Mouse (Mus musculus): ENCODE data around the gene Aurkb. TPM values are rescaled to one million over a fixed set of nuclear protein-coding genes. Genes with fewer than 3 reads are reported as not detected.

The Aurkb gene
- polyA plus RNA-seq, 1 experiment from 2014 or later: 154 TPM

DNA sequence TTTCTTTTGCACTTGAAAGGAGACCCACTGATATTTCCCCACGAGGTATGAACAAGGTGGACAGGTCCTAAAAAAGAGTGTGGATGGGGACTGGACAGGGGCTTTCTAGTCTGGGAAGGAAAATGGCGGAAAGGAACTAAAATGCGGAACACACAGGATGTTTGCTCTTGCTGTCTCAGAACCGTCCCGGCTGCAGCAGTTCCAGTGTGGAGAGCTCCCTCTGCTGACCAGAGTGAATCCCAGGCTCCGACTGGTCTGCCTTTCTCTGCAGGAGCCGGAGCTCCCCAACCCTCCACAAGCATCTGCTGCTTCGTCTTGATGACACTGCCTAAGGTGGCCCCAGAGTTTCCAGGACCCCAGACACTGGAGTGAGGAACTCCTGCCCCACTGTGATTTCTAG is 9.6 kb upstream of the Aurkb start:
- DNase-seq (ENCODE audit: low spot score): peak; percentile 80

DNA sequence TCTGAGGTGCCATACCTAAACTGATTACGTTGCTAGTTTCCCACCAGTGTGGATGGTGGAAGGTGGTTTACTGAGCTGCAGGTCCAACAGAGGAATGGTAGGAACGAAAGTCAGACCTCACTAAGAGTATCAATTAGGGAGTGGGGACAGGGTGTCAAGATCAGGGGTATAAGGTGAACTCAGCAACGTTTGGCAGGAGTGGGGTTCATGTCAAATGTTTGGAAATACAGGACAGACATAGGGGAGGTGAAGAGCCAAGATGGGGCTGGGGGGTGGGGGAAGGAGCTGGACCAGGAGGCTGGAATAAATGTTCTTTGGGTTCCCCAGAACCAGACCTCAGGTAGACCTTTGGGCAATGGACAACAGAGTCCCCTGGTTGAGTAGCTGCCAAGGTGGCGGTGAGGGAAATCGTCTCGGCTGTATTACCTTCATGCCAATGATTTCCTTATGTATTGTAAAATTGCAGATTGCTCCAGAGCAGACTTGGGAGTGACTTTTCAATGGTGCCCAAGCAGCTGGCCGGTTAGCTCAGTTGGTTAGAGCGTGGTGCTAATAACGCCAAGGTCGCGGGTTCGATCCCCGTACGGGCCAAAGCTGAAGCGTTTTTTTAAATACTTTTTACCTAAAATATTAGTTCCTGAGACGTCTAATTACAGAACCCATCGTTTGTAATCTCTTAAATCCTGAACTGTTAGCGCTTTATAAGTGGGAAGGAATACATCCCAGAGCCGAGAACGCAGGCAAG is 8.8 kb upstream of the Aurkb start:
- peak; percentile 85 for DNase-seq (ENCODE audit: low spot score)

DNA sequence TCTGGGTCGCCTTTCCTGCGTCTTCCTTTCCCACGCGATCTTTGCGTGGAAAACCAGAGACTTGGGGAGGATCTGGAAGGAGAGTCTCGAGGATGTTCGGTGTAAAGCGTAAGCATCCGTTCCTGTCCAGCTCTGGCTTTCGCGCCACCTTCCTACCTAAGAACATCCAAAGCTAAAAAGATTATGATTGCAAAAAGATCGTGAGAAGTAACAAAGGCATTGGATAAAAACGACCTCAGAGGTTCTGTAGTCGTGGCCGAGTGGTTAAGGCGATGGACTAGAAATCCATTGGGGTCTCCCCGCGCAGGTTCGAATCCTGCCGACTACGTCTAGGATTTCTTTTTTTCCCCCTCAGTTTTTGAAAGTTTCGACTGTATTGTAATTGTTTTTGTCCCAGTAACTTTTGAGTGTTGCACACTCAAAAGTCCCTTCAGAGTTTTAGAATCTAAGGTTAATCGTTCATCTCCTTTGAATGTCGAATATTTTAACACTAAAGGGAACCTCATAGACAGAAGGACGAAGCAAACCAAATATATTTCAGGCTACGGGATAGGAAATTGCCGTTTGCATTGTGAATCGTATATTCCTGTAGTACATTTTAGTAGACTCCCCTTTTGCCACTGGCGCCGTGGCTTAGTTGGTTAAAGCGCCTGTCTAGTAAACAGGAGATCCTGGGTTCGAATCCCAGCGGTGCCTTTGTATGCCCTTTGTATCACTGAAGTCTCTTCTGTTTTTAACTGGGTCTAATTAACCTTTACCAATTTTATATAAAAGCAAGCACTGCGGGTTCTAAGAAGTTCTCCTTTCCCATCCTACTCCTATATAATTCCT is 8.0 kb upstream of the Aurkb start:
- peak; percentile 90 for DNase-seq (ENCODE audit: low spot score)

- no peak for DNase-seq (ENCODE audit: low spot score)
Observed at GRCm38 (mm10) chr11:69038173-69038572, 7.3 kb upstream of the Aurkb start.

DNA sequence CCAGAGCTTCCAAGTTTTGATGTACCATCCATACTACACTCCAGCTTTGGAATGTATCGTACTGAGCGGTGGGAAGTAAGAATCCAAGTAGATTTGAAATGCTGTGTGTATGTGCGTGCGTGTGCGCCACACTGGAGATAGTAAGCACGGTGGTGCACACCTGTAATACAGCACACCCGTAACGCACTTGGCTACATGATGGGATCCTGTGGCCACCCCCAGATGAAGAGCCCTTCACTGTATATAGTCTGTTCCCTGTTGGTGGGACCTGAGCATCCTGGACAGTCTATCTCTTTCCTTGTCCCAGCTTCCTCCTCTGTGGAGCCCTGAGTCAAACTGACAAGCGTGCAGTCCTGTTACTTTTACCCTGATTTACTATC is 938 bp downstream of the Aurkb start:
- no peak for DNase-seq (ENCODE audit: low spot score)

DNA sequence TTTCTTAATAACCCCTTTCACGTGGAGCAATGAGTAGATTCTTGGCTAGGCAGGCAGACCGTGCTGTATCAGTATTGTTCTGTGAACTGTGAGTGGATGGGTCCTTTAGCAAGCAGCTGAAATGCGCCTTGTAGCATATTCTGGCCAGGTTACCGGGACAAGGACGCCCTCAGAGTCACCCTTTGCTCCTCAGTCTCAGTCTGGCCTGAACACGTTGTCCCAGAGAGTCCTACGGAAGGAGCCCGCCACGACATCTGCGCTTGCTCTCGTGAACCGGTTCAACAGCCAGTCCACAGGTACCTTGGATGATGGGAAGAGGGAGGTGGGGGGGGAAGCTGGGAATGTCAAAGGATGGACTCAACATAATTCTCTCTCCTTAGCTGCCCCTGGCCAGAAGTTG is 2.1 kb downstream of the Aurkb start:
- DNase-seq (ENCODE audit: low spot score): no peak

- DNase-seq (ENCODE audit: low spot score): no peak
Observed at GRCm38 (mm10) chr11:69048151-69048550, 2.7 kb downstream of the Aurkb start.

- no peak for DNase-seq (ENCODE audit: low spot score)
Observed at GRCm38 (mm10) chr11:69050748-69051147, 5.3 kb downstream of the Aurkb start.

- DNase-seq (ENCODE audit: low spot score): no peak
Observed at GRCm38 (mm10) chr11:69051771-69052170, 6.3 kb downstream of the Aurkb start.

DNA sequence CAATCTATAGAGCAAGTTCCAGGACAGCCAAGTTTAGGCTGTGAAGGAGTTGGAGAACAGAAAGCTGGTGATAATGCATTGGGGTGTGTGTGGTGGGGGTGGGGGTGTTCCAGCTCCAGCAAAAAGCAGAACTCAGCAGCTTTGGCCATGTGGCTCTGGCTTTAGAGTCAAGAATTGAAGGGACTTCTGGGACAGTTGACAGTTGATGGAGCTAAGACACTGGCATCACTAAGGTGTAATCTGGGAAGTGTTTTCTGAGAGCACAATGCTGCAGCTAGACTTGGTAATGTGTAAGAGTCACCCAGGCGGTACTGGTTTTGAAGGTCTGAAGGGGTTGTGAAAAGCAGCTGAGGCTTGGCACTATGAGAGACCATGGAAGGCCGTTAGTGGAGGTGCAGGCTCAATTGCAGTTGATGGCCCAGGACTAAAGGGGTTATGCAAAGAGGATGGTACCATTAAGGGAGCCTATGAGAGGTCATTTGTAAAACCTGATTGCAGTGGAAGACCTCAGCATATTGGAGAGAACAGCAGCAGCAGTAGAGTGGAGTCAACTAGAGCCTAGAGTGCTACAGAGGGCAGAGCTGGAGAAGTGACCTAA is 7.5 kb downstream of the Aurkb start:
- DNase-seq (ENCODE audit: low spot score): no peak

DNA sequence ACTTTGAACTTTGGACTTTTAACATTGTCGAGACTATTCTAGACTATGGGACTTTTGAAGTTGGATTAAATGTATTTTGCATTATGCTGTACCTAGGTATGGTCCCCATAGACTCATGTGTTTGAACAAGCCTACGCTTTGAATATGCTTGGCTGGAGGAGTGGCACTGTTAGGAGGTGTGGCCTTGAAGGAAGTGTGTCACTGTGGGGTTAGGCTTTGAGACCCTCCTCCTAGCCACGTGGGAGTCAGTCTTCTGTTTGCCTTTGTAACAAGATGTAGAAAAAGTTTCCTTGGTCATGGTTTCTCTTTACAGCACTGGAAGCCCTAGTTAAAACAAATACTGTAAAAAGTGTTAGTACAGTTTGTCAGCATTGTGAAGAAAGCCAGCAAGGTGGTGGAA is 8.4 kb downstream of the Aurkb start:
- peak; percentile 54 for DNase-seq (ENCODE audit: low spot score)

DNA sequence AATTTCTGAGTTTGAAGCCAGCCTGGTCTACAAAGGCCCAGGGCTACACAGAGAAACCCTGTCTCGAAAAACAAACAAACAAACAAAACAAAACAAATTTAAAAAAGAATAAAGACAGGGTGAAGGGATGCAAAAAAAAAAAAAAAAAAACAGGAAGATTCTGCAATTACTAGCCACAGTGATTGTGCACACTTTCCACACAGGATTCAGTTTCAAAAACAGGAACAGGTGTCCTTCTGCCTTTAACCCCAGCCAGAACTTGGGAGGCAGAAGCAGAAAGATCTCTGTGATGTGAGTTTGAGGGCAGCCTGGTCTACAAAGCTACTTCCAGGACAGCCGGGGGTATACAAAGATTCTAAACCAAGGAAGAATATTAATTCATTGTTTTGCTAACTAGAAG is 12.8 kb downstream of the Aurkb start:
- no peak for DNase-seq (ENCODE audit: low spot score)

GRCm38 (mm10) chr11:69058729-69059356 is 13.4 kb downstream of the Aurkb start:
- DNase-seq (ENCODE audit: low spot score): no peak

DNA sequence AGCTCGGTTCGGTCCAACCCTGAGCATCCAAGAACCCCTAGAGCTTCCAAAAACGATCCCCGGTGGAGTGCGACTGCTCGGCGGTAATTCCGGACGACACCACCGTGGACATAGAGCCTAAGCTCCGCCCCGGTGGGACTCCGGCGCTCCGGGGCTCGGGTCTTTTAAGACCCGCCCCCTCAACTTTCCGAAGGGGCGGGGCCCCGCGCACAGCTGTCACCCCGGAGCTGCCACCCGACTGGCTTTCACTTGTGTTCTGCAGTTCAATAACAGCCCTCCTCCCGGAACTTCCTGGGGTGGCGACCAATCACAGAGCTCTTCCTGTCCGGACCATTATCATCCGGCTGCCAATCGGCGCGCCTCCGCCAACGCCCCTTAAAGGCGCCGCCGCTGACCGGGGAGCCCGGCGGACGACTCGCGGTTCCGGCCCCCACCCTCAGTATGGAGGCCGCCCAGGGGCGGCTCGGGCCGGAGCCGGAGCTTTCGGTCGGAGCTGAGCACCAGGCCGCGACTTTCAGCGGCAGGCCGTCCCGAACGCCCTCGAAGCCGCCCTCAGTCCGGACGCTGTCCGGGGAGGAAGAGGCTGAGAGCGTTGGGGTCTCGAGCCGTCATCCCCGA is 14.0 kb downstream of the Aurkb start, which contains the start of gene Borcs6:
Gene Borcs6 (plus strand): TSS at position 361 of the 618 bp plus-strand sequence.
- DNase-seq (ENCODE audit: low spot score): peak; percentile 96

DNA sequence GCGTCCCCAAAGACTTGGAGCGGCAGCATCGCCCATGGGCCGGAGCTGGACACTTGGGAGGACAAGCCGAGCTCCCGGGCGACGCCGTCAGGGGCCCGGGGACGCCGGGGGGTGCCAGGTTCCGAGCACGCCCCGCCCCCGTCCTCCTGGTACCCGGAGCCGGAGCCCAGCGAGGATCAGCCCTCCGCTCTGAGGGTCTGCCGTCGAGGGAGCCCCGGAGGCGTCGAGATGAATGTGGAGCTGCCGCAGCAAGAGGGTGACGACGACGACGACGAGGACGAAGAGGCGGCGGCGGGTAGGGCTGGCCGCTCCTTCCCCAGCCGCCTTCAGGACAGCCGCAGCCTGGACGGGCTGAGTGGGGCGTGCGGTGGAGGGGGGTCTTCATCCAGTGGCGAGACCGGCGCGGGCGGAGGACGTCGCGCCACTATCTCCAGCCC is 14.5 kb downstream of the Aurkb start:
- peak; percentile 61 for DNase-seq (ENCODE audit: low spot score)

GRCm38 (mm10) chr11:69060448-69061254 is 15.2 kb downstream of the Aurkb start:
- peak; percentile 25 for DNase-seq (ENCODE audit: low spot score)

DNA sequence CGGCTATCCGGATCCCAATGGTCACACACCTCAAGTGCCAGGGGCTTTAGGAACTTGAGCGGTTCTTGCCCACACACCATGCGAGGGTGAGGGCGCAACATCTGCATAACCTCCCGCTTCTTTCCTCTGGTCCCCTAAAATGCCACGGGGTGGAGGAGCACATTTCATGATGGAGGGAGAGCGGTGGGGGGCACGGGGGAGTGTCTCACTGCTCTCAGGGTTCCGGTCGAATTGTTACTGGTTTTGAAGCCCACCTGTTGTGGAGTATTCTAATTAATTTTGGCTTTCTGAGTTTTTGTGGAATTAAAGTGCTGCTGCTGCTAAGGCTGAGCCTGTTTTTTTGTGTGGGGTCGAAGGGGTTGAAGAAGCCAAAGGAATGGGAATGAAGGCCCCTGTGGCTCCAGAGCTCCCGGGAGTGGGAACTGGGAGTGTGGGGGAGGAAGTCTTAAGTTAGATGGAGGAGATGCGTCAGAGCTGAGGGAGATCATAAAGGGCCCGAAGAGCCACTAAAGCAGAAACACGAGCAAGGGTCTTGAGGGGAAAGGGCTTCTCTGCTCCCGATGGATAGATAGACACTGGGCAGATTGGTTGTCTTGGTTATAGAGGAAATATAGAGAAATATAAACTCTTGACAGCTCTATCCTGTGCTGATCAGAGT is 15.9 kb downstream of the Aurkb start:
- DNase-seq (ENCODE audit: low spot score): no peak

- peak; percentile 76 for DNase-seq (ENCODE audit: low spot score)
Observed at GRCm38 (mm10) chr11:69062194-69062760, 16.8 kb downstream of the Aurkb start.

GRCm38 (mm10) chr11:69062761-69063224 is 17.3 kb downstream of the Aurkb start:
- peak; percentile 96 for DNase-seq (ENCODE audit: low spot score)
